Mouse (Mus musculus) embryo, embryonic 9.5 days (tissue): ENCODE measurements at regions not wholly inside any gene's neighbourhood (a gene's known extent, or its start where the extent isn't known, plus 50 kb on each side); places are given as distances from the start of the nearest gene placed in this dataset.

Experiments used
- DNase-seq: peaks from one replicate; pipeline ENCODE4 v3.0.0-alpha.2; 2017; ENCODE audit errors: extremely low spot score

GRCm38 (mm10) chr5:112634701-112635100 is 57.7 kb upstream of the Sez6l start:
- no peak for DNase-seq

GRCm38 (mm10) chr5:112631766-112632165 is 54.8 kb upstream of the Sez6l start:
- DNase-seq = peak; percentile 73

GRCm38 (mm10) chr5:112629656-112630055 is 52.7 kb upstream of the Sez6l start:
- no peak for DNase-seq

- no peak for DNase-seq
These were observed 51.2 kb upstream of the Sez6l start for GRCm38 (mm10) chr5:112628073-112628790.

- DNase-seq = no peak
These were observed 50.3 kb upstream of the Sez6l start for GRCm38 (mm10) chr5:112627305-112627704.
